Mouse (Mus musculus) embryonic fibroblast, embryonic 13.5 days (primary cell): ENCODE results near the gene Ube2e3.

Experiments used
- CTCF ChIP-seq: IDR thresholded peaks from 2 replicates; pipeline ENCODE4 v1.5.1; 2011; ENCODE audit warnings: mild to moderate bottlenecking, control low read depth, low read length, moderate library complexity, borderline replicate concordance; ENCODE audit not compliant: insufficient read depth
- POLR2A ChIP-seq: IDR thresholded peaks from 2 replicates; pipeline ENCODE4 v1.6.1; 2011; ENCODE audit warnings: low read depth, mild to moderate bottlenecking, control low read depth, low read length, moderate library complexity

DNA sequence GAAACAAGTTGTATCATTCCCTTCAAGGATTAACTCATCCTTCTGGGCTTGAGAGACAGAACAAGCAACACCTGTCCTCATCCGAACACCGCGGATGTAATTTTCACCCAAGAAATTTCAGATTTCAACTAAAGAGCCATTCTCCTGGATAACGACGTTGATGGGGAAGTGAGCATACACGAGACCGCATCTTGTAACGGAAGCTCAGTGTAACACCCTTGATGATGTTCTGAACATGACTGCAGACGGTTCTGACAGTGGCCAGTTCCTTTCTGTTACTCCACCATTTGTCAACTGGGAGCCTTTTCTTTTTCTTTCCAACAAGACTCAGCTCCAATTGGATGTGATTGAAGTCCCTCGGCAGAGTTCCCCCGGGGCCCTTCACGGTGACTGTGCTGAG, 22.6 kb upstream of the Ube2e3 start:
- no peak for TF ChIP-seq CTCF
- no peak for TF ChIP-seq POLR2A
